Mouse (Mus musculus) kidney, adult 2 months (tissue): ENCODE results near the gene Arhgap10. TPM values are rescaled to one million over a fixed set of nuclear protein-coding genes. Genes with fewer than 3 reads are reported as not detected.

Experiments used
- DNase-seq: peaks from one replicate; pipeline ENCODE4 v3.0.0; 2021
- H3K27ac ChIP-seq: fragments of 200-500 bp; 2 replicates; pipeline ENCODE4 v1.5.1; 2012; ENCODE audit warnings: low read depth, low read length, control low read depth, inconsistent platforms; ENCODE audit not compliant: insufficient read depth
- H3K27me3 ChIP-seq: fragments of 200-500 bp; replicated peaks from 2 replicates; pipeline ENCODE4 v1.6.1; 2012; ENCODE audit warnings: mild to moderate bottlenecking, moderate library complexity, low read length, inconsistent platforms; ENCODE audit not compliant: control insufficient read depth, insufficient read depth
- H3K36me3 ChIP-seq: fragments of 200-500 bp; 2 replicates; pipeline ENCODE4 v1.6.1; 2012; ENCODE audit warnings: mild to moderate bottlenecking, moderate library complexity, low read length, inconsistent platforms; ENCODE audit not compliant: control insufficient read depth, insufficient read depth
- H3K4me1 ChIP-seq: fragments of 200-500 bp; 2 replicates; pipeline ENCODE4 v1.6.1; 2011; ENCODE audit warnings: low read length; ENCODE audit not compliant: control insufficient read depth, insufficient read depth
- H3K4me3 ChIP-seq: fragments of 200-500 bp; 2 replicates; pipeline ENCODE4 v1.5.1; 2011; ENCODE audit warnings: mild to moderate bottlenecking, low read depth, low read length, control low read depth; ENCODE audit not compliant: insufficient read depth
- CTCF ChIP-seq: fragments of 200-500 bp; conservative IDR thresholded peaks from 2 replicates; pipeline ENCODE4 v1.5.1; 2011; ENCODE audit warnings: low read depth, mild to moderate bottlenecking, control low read depth, low read length, moderate library complexity, mixed read lengths; ENCODE audit not compliant: insufficient read depth, insufficient read length
- POLR2A ChIP-seq: fragments of 200-500 bp; IDR thresholded peaks from one replicate; pipeline ENCODE4 v1.6.1; 2011; ENCODE audit warnings: low read depth, low read length, control low read depth
- WGBS: fragments of 180-500 bp; shearing (Covaris S2); methylation state at CpG from one replicate; pipeline ENCODE4 v1.1.7; 2018; 5-methylcytosine and 5-hydroxymethylcytosine counted together
- polyA plus RNA-seq: library from polyadenylated mRNA; depleted of rRNA; stranded (reverse); fragments of >200 nt; gene quantifications from 2 replicates; pipeline ENCODE4 v1.2.3, GENCODE M21; 2012

Gene Arhgap10
- polyA plus RNA-seq, 1 experiment = 28.0 TPM

DNA sequence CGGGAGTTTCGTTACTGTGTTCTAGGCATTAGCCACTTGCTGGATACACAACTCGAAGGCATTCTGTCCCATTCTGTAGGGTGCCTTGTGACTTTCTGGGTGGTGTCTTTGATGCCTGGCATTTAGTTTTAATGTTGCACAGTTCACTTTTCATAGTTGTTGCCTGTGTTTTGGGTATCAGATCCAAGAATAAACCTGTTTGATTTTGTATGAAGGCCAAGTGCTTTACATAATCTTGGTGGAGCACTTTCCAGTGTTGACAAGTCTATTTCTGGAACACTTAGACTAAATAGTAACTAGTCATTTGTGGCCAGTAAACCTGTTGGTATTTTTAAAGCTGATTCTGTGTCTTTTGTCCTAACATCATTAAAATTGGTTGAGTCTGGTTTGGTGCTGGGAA lies 285.3 kb downstream of the Arhgap10 start:
- TF ChIP-seq CTCF = no peak
- no peak for TF ChIP-seq POLR2A
- no peak overlapping the region for H3K4me3 ChIP-seq
- no peaks in the 10 kb centered on the region for H3K27me3 ChIP-seq
- H3K36me3 ChIP-seq = no peaks in the 10 kb centered on the region
- 86% methylated on average over 3 of the region's 3 CpGs for WGBS
- peak; percentile 29 for DNase-seq
- peaks cover 5% of the 10 kb centered on the region for H3K4me1 ChIP-seq
- H3K27ac ChIP-seq = peak overlapping the region; percentile 28; the same call in 1 of the 2 replicates

DNA sequence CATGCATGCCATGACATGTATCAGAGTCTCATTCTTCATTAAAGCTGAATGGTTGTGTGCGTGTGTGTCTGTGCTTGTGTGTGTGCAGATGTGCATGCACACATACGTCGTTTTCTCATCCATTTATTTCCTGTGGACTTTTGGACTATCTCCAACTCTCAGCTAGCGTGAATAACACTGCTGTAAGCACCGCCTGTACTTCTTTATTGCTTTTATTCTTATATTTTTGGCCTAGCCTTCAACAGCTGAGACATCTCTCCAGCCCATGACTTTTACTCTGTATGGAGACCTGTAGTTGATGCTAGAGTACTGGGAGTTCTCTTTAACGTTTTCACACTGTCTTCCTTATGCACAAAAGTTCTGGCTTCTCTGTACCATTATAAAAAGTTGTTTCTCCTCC lies 285.9 kb downstream of the Arhgap10 start:
- no peaks in the 10 kb centered on the region for H3K36me3 ChIP-seq
- no peak for DNase-seq
- peaks cover 3% of the 10 kb centered on the region for H3K4me1 ChIP-seq
- TF ChIP-seq CTCF (no peak), POLR2A (no peak)
- no peak overlapping the region for H3K27ac ChIP-seq
- H3K4me3 ChIP-seq = no peak overlapping the region
- 57% methylated on average over 6 of the region's 6 CpGs for WGBS
- H3K27me3 ChIP-seq = no peaks in the 10 kb centered on the region

DNA sequence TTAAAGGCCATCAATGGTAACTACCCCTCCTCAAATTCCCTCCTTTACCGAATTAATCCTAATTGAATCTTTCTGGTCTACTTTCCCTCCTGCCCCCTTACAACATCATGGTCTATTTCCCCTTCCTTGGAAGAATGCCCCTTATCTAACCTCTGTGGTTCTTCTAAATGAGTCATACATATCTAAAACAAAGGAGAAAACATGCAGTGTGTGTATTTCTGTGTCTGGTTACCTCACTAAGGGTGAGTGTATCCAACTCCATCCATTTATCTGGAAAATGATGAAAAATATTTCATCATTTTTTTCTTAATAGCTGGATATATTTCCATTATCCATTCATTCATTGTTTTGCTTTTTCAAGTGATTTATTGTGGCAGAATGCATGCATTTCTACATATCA lies 286.5 kb downstream of the Arhgap10 start:
- DNase-seq = no peak
- H3K27ac ChIP-seq = no peak overlapping the region
- no peaks in the 10 kb centered on the region for H3K27me3 ChIP-seq
- no peak overlapping the region for H3K4me3 ChIP-seq
- TF ChIP-seq CTCF (no peak), POLR2A (no peak)
- no peaks in the 10 kb centered on the region for H3K36me3 ChIP-seq
- no peaks in the 10 kb centered on the region; the same call in none of the 2 replicates for H3K4me1 ChIP-seq
- WGBS = 80% methylated on average over 1 of the region's 1 CpGs

DNA sequence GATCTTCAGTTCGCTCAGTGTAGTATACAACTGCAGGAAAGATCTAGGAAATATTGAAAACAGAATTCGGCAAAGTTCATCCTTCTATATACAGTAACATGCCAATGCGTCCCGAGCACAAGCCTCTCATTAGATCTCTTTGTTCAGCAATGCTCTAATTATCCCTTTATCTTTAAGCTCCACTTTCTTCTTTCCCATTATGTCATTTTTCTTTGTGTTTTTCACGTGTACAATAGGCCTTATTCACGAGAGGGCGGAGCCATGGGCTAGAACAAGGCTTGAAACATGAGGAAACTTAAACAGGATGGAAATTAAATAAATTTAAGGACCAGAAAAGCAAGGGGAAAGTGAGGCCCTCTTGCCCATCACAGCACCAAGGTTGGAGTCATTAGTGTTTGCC lies 289.1 kb downstream of the Arhgap10 start:
- Histone ChIP-seq H3K27ac (no peak overlapping the region), H3K4me1 (no peaks in the 10 kb centered on the region; the same call in none of the 2 replicates), H3K27me3 (no peaks in the 10 kb centered on the region), H3K36me3 (no peaks in the 10 kb centered on the region), H3K4me3 (no peak overlapping the region)
- no peak for DNase-seq
- TF ChIP-seq CTCF = no peak
- no peak for TF ChIP-seq POLR2A
- WGBS = 91% methylated on average over 7 of the region's 7 CpGs

DNA sequence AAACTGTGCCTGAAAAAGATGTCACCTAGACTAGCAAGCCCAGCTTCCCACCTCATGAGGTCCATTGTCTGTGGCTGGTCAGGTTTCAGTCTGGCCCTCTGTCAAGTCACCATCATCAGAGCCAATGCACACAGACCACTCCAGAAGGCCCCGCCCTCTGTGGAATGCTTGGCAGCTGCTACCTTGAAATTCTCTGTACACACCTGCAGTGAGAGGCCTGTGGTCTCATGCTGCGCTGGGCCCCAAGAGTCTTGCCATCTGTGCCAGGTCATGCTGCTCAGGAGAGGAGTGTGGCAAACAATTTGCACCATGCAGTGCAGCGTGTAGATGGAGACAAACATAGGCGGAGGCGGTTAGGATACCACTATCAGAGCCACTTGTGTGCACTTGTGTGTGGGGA lies 290.0 kb downstream of the Arhgap10 start:
- 92% methylated on average over 5 of the region's 5 CpGs for WGBS

DNA sequence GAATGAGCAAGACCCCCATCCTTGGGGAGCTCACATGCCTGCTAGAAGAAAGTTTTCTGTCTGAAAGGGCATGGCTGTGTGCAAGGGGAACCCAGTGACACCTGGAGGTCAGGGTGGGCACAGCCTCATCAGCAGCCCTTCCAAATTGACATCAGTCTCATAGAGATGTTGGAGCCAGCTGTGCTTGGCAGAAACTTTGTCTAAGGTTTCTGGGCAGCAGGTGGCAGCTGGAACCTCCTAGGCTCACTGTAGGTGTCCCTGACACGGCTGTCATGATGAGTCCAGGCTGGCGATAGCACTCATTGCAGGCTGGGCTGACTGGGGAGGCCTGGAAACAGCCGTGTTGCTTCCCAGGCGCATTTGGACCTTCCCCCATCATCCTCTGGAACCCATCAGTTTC lies 294.6 kb downstream of the Arhgap10 start:
- no peaks in the 10 kb centered on the region for H3K4me1 ChIP-seq
- DNase-seq = no peak
- no peak overlapping the region for H3K27ac ChIP-seq
- no peaks in the 10 kb centered on the region for H3K36me3 ChIP-seq
- TF ChIP-seq CTCF (no peak), POLR2A (no peak)
- H3K4me3 ChIP-seq = no peak overlapping the region
- H3K27me3 ChIP-seq = no peaks in the 10 kb centered on the region
- WGBS = 69% methylated on average over 4 of the region's 4 CpGs

More for the DNA sequence above, 290.0 kb downstream of the Arhgap10 start:
- TF ChIP-seq CTCF = no peak
- no peak for TF ChIP-seq POLR2A
- H3K27me3 ChIP-seq = no peaks in the 10 kb centered on the region
- no peak overlapping the region for H3K4me3 ChIP-seq
- no peaks in the 10 kb centered on the region; the same call in none of the 2 replicates for H3K4me1 ChIP-seq
- no peaks in the 10 kb centered on the region for H3K36me3 ChIP-seq
- DNase-seq = no peak
- H3K27ac ChIP-seq = no peak overlapping the region

DNA sequence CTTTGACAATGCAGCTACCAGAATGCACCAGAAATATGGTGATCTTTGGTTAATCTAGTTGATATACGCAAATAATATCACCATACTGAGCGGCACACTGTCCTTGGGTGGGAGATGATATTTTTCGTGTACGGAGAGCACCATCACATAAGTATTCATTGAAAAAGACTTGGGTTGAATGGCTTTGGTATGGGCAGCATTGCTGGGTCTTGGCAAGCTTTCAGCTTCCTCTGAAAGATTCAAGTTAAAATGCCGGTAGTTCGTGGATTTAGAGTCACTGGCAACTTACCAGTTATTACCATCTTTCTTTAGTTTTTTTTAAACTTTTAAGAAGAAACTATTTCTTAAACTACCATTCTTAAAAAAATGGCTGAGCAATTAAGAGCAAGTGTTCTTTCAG lies 302.6 kb downstream of the Arhgap10 start:
- no peak overlapping the region for H3K27ac ChIP-seq
- H3K27me3 ChIP-seq = no peaks in the 10 kb centered on the region
- no peak for TF ChIP-seq POLR2A
- no peaks in the 10 kb centered on the region for H3K4me1 ChIP-seq
- no peaks in the 10 kb centered on the region; the same call in 1 of the 2 replicates for H3K36me3 ChIP-seq
- 70% methylated on average over 6 of the region's 6 CpGs for WGBS
- DNase-seq = no peak
- no peak overlapping the region for H3K4me3 ChIP-seq

DNA sequence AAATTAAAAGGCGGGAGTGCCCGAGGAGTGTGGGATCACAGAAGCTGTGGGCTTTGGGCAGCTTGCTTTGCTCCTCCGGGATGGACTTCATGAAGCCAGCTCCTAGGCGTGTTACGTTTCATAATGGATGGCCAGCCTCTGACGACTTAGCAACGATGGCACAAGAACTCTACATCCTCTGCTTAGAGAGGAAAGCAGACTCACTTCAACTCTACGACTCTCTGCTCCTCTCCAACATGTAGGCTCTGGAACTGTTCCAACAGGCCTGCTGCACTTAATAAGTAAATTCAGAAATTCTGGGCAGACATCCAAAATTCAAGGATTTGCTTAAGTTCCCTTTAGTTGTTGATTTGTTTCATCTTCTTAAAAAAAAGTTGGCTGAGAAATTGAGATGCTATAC lies 303.1 kb downstream of the Arhgap10 start:
- no peaks in the 10 kb centered on the region for H3K27me3 ChIP-seq
- H3K36me3 ChIP-seq = no peaks in the 10 kb centered on the region; the same call in 1 of the 2 replicates
- H3K4me1 ChIP-seq = no peaks in the 10 kb centered on the region
- no peak overlapping the region for H3K4me3 ChIP-seq
- WGBS = 39% methylated on average over 8 of the region's 8 CpGs
- H3K27ac ChIP-seq = no peak overlapping the region
- TF ChIP-seq POLR2A = no peak
- TF ChIP-seq CTCF = no peak
- DNase-seq = peak; percentile 51
